In the genomic region with DNA sequence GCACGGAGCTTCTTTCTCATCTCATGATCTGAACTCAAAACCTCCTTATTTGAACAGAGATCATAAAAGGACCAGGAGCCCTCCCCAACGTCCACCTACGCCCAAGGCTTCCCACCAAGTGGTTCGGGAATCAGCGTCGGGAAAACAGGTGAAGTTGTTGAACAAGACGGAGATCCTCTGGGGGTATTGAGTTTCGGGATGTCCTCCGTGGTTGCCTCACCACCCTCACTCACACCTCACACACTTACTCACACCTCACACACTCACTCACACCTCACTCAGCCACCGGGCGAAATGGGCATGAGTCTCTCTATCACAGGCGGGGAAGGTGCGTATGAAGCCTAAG, we compare ENCODE assay signal across 1 mouse cellular context.
TF ChIP-seq lines count a peak whose summit lies in the region.

No protein-coding gene starts in this region.

TF ChIP-seq in MEL, 35 proteins besides CTCF, POLR2A, EP300 and RAD21:
- TF ChIP-seq SIN3A (IDR thresholded peaks at IDR 0.05; ENCODE audit: low read length) (no peak), NRF1 (IDR thresholded peaks at IDR 0.05; ENCODE audit: insufficient read depth, low read depth, low read length, poor library complexity, severe bottlenecking) (no peak), ZNF384 (IDR thresholded peaks at IDR 0.05; ENCODE audit: low read depth, low read length) (no peak), GATA1 (IDR thresholded peaks at IDR 0.05; ENCODE audit: low read depth, low read length) (no peak), ELF1 (IDR thresholded peaks at IDR 0.05; ENCODE audit: low read depth, low read length) (no peak), SMC3 (IDR thresholded peaks at IDR 0.05; ENCODE audit: low read depth, low read length) (no peak), USF2 (IDR thresholded peaks at IDR 0.05; ENCODE audit: borderline replicate concordance in 1 of 2, insufficient read depth in 1 of 2, low read depth in 1 of 2, low read length in 2 of 2) (no peak), USF1 (IDR thresholded peaks at IDR 0.05; ENCODE audit: low read depth, low read length) (no peak), CHD2 (IDR thresholded peaks at IDR 0.05; ENCODE audit: low read length) (no peak), ZKSCAN1 (IDR thresholded peaks at IDR 0.05; ENCODE audit: low read depth, low read length) (no peak), TBP (IDR thresholded peaks at IDR 0.05; ENCODE audit: low read depth, low read length) (no peak; the same call in 1 of the 2 replicates), ETS1 (IDR thresholded peaks at IDR 0.05; ENCODE audit: low read depth, low read length) (no peak), POLR2AphosphoS5 (IDR thresholded peaks at IDR 0.05; ENCODE audit: borderline replicate concordance, low read depth, low read length) (no peak), MEF2A (IDR thresholded peaks at IDR 0.05; ENCODE audit: extremely low read depth, insufficient replicate concordance, low read depth, low read length, poor library complexity, severe bottlenecking) (no peak), POLR2AphosphoS2 (IDR thresholded peaks at IDR 0.05; ENCODE audit: low read length) (no peak), HCFC1 (IDR thresholded peaks at IDR 0.05; ENCODE audit: low read depth, low read length) (no peak)
TF ChIP-seq in MEL: peak in this region for 0.
